Mouse (Mus musculus) liver, postnatal 0 days (tissue): ENCODE data around the gene Dffa.

Experiments used
- CTCF ChIP-seq: sonication (generic); IDR thresholded peaks from 2 replicates; pipeline ENCODE4 v1.5.1; 2016; ENCODE audit warnings: antibody characterized with exemption, low read depth
- EP300 ChIP-seq: IDR thresholded peaks from 2 replicates; pipeline ENCODE4 v1.6.1; 2016; ENCODE audit warnings: antibody characterized with exemption, low read depth, mild to moderate bottlenecking

- TF ChIP-seq CTCF (no peak), EP300 (no peak)
Measured at GRCm38 (mm10) chr4:149055847-149056246, 48.1 kb upstream of the Dffa start.
